Mouse (Mus musculus) forebrain, postnatal 0 days (tissue): ENCODE results near the gene Mgat5. TPM values are rescaled to one million over a fixed set of nuclear protein-coding genes. Genes with fewer than 3 reads are reported as not detected.

Experiments
- ATAC-seq: fragments of 200-750 bp; cut with Nextera tagmentation; 2 replicates; pipeline ENCODE4 v1.8.0; 2017; ENCODE audit warnings: mild to moderate bottlenecking, moderate library complexity
- DNase-seq: peaks from one replicate; pipeline ENCODE4 v3.0.0-alpha.2; 2015
- H3K27ac ChIP-seq: fragments of 300-500 bp; sonication (generic); 2 replicates; pipeline ENCODE4 v1.5.1; 2014; ENCODE audit warnings: low read depth, mild to moderate bottlenecking, antibody characterized with exemption, low read length, moderate library complexity, mixed read lengths
- H3K27me3 ChIP-seq: fragments of 300-500 bp; sonication (generic); 2 replicates; pipeline ENCODE4 v1.6.1; 2014; ENCODE audit warnings: mild to moderate bottlenecking, low read length, mixed read lengths; ENCODE audit not compliant: insufficient read depth
- H3K36me3 ChIP-seq: fragments of 300-500 bp; sonication (generic); 2 replicates; pipeline ENCODE4 v1.6.1; 2014; ENCODE audit warnings: mild to moderate bottlenecking, moderate library complexity; ENCODE audit not compliant: insufficient read depth
- H3K4me1 ChIP-seq: fragments of 300-500 bp; sonication (generic); 2 replicates; pipeline ENCODE4 v1.6.1; 2014; ENCODE audit warnings: antibody characterized with exemption; ENCODE audit not compliant: insufficient read depth
- H3K4me2 ChIP-seq: fragments of 300-500 bp; sonication (generic); 2 replicates; pipeline ENCODE4 v1.6.1; 2014; ENCODE audit warnings: low read depth, mild to moderate bottlenecking, moderate library complexity
- H3K4me3 ChIP-seq: fragments of 300-500 bp; sonication (generic); 2 replicates; pipeline ENCODE4 v1.5.1; 2014; ENCODE audit warnings: low read depth, low read length, mixed read lengths
- H3K9ac ChIP-seq: fragments of 300-500 bp; sonication (generic); 2 replicates; pipeline ENCODE4 v1.6.1; 2014; ENCODE audit warnings: mild to moderate bottlenecking
- H3K9me3 ChIP-seq: fragments of 300-500 bp; sonication (generic); 2 replicates; pipeline ENCODE4 v1.6.1; 2016; ENCODE audit warnings: low read length
- CTCF ChIP-seq: sonication (generic); IDR thresholded peaks from 2 replicates; pipeline ENCODE4 v1.5.1; 2016; ENCODE audit warnings: antibody characterized with exemption, control low read depth, low read depth
- WGBS: fragments of 180-500 bp; shearing (Covaris S2); extraction: QIAGEN DNeasy Blood & Tissue Kit; methylation state at CpG from one replicate; pipeline ENCODE4 v1.1.7; 2014; 5-methylcytosine and 5-hydroxymethylcytosine counted together
- polyA plus RNA-seq: library from polyadenylated mRNA; unstranded; fragments of >200 nt; fragmentation: Nextera tagmentation; extraction: Ambion mirVana; gene quantifications from 2 replicates; pipeline ENCODE4 v1.2.1, GENCODE M21; 2015
- total RNA-seq: library from RNA; depleted of rRNA; stranded (reverse); fragments of >200 nt; gene quantifications from 2 replicates; pipeline ENCODE4 v1.2.3, GENCODE M21; 2014

Gene Mgat5
- total and polyA plus RNA-seq, 2 experiments from 2014 or later, result 9.3 to 42.9 TPM

DNA sequence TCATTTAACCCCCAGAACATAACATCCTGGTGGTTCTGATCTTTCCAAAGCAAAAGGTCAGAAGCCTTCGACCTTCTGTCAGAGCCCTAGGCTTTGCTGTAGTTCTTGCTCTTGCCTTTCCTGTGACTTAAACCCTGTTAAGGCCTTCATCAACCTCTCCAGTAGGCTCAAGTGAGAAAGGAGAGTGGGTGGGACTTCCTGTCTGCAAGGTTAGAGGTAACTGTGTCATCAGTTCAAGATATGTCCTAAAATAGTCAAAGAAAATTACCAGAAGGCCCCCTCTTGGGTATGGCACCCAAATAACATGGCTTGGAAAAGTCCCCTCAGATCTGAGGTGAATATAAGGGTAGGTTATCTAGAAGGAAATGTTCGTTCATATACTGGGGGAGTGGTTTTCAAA, 99.5 kb downstream of the Mgat5 start:
- Histone ChIP-seq H3K27ac (no peak overlapping the region), H3K27me3 (no peaks in the 10 kb centered on the region), H3K4me2 (no peak overlapping the region), H3K4me1 (no peaks in the 10 kb centered on the region), H3K9me3 (no peaks in the 10 kb centered on the region), H3K9ac (no peak overlapping the region), H3K36me3 (0 out of 2 replicates have a peak, but pooled peaks cover 2% of the 10 kb centered on the region), H3K4me3 (no peak overlapping the region)
- ATAC-seq, result no peak
- TF ChIP-seq CTCF, result no peak
- 97% methylated on average over 2 of the region's 2 CpGs for WGBS
- DNase-seq, result no peak

- Histone ChIP-seq H3K4me1 (no peaks in the 10 kb centered on the region), H3K27ac (no peak overlapping the region), H3K4me2 (no peak overlapping the region), H3K9ac (no peak overlapping the region), H3K4me3 (no peak overlapping the region), H3K27me3 (no peaks in the 10 kb centered on the region), H3K9me3 (no peaks in the 10 kb centered on the region), H3K36me3 (0 out of 2 replicates have a peak, but pooled peaks cover 2% of the 10 kb centered on the region)
- 92% methylated on average over 2 of the region's 2 CpGs for whole genome bisulfite sequencing
- DNase-seq (no peak), ATAC-seq (no peak)
- TF ChIP-seq CTCF, result no peak
Observed at GRCm38 (mm10) chr1:127305582-127305981, 100.8 kb downstream of the Mgat5 start.

DNA sequence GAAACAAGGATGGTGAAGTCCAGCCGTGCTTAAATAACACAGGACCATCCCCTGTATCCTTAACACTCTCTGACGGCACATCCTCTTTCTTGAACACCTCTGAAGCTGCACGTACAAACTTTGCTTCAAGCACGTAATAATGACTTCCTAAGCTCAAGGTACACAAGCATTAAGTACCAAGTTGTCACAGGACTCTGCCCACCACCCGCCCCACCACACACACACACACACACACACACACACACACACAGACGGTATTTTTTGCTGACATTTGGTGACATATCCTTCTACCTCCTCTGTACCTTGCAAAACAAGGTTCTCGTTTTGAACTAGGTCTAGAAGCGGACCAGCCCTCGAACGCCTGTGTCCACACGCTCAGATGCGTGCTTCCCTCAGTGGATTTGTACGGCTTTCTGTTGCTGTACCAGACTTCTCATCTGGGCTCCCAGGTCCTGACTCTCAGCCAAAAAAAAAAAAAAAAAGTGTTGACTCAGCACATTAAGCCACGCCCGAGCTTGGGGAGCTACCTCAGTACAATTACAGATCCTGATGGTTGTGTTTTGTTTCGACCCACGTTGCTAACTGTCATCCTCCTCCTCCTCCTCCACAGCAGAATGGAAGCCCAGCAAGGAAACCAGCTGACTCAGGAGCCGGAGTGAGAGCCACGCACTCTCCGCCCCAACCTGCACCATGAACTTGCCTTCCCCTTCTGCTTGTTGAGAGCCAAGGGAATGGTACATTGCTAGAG, 101.4 kb downstream of the Mgat5 start:
- WGBS, result 83% methylated on average over 20 of the region's 20 CpGs
- Histone ChIP-seq H3K4me1 (no peaks in the 10 kb centered on the region), H3K4me3 (no peak overlapping the region), H3K4me2 (no peak overlapping the region), H3K27me3 (no peaks in the 10 kb centered on the region), H3K36me3 (0 out of 2 replicates have a peak, but pooled peaks cover 2% of the 10 kb centered on the region), H3K9me3 (no peaks in the 10 kb centered on the region), H3K27ac (no peak overlapping the region), H3K9ac (no peak overlapping the region)
- ATAC-seq (no peak), DNase-seq (no peak)
- no peak for TF ChIP-seq CTCF

DNA sequence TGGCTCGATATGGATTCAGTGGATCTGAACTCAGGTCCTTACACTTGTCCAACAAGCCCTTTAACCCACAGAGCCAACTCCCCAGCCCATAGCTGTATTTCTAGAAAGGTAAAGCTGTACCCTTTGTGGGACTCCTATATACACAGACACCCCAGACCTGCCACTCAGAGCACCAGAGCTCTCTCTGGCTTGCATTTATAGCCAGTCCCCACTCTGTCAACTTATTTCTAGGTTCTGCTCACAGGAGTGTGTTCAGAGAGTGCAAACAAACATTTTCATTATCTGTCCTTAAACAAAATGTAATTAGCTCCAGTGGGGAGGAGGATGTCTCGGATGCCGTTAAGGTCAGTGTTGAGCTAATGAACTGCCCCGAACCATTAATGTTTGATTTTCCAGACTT, 102.5 kb downstream of the Mgat5 start:
- ATAC-seq (no peak), DNase-seq (no peak)
- Histone ChIP-seq H3K9ac (no peak overlapping the region), H3K4me2 (no peak overlapping the region), H3K36me3 (0 out of 2 replicates have a peak, but pooled peaks cover 2% of the 10 kb centered on the region), H3K27ac (no peak overlapping the region), H3K27me3 (no peaks in the 10 kb centered on the region), H3K4me3 (no peak overlapping the region), H3K9me3 (no peaks in the 10 kb centered on the region), H3K4me1 (no peaks in the 10 kb centered on the region)
- WGBS, result 84% methylated on average over 4 of the region's 4 CpGs
- TF ChIP-seq CTCF, result no peak

- H3K4me2 ChIP-seq, result no peak overlapping the region
- DNase-seq, result no peak
- no peaks in the 10 kb centered on the region for H3K27me3 ChIP-seq
- 89% methylated on average over 7 of the region's 7 CpGs for WGBS
- no peak overlapping the region for H3K4me3 ChIP-seq
- H3K27ac ChIP-seq, result no peak overlapping the region
- no peaks in the 10 kb centered on the region for H3K4me1 ChIP-seq
- ATAC-seq, result no peak
- no peaks in the 10 kb centered on the region for H3K9me3 ChIP-seq
- no peak overlapping the region for H3K9ac ChIP-seq
- 0 out of 2 replicates have a peak, but pooled peaks cover 2% of the 10 kb centered on the region for H3K36me3 ChIP-seq
- TF ChIP-seq CTCF, result no peak
Observed at GRCm38 (mm10) chr1:127308207-127308725, 103.5 kb downstream of the Mgat5 start.

DNA sequence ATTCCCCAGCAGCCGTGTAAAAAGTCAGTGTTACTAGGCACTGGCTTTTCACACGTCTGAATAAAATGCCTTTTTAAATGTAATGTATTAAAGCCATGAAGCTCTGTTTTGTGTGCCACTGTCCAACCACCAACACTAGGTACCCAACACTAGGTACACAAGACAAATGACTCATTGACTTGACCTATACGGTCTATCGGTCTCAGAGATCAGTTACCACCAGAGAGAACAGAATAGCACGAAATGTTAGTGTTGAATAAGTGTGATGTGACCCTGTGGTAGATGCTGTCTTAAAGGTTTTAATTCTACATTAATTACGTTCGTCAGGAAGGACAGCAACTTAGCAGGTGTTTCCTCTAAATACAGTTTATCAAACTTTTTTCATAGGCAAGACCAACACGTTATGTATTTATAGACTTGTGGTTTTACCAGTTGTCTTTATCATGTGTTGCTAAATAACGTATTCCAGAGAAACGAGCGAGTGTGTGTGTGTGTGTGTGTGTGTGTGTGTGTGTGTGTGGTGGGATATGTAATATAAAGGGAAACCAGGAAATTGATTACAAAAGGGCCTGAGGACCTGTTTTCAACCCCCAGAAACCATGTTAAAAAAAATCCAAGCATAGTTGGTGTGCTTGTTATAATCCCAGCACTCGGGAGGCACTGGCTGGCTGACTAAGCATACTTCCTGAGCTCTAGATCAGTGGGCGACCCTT, 104.3 kb downstream of the Mgat5 start:
- DNase-seq (no peak), ATAC-seq (no peak)
- Histone ChIP-seq H3K27ac (no peak overlapping the region), H3K9me3 (no peaks in the 10 kb centered on the region), H3K9ac (no peak overlapping the region), H3K36me3 (0 out of 2 replicates have a peak, but pooled peaks cover 2% of the 10 kb centered on the region), H3K4me2 (no peak overlapping the region), H3K27me3 (no peaks in the 10 kb centered on the region), H3K4me1 (0 out of 2 replicates have a peak, but pooled peaks cover 5% of the 10 kb centered on the region), H3K4me3 (no peak overlapping the region)
- no peak for TF ChIP-seq CTCF
- WGBS, result 93% methylated on average over 13 of the region's 13 CpGs

- DNase-seq (no peak), ATAC-seq (no peak)
- WGBS, result 80% methylated on average over 5 of the region's 5 CpGs
- H3K4me2 ChIP-seq, result no peak overlapping the region
- H3K27ac ChIP-seq, result no peak overlapping the region
- H3K27me3 ChIP-seq, result no peaks in the 10 kb centered on the region
- no peak overlapping the region for H3K4me3 ChIP-seq
- H3K9ac ChIP-seq, result no peak overlapping the region
- H3K36me3 ChIP-seq, result 0 out of 2 replicates have a peak, but pooled peaks cover 2% of the 10 kb centered on the region
- H3K4me1 ChIP-seq, result 0 out of 2 replicates have a peak, but pooled peaks cover 5% of the 10 kb centered on the region
- no peak for TF ChIP-seq CTCF
- no peaks in the 10 kb centered on the region for H3K9me3 ChIP-seq
Observed at GRCm38 (mm10) chr1:127310011-127310410, 105.2 kb downstream of the Mgat5 start.
